Mouse (Mus musculus): ENCODE results near the gene Tshz3.

Tshz3 gene

DNA sequence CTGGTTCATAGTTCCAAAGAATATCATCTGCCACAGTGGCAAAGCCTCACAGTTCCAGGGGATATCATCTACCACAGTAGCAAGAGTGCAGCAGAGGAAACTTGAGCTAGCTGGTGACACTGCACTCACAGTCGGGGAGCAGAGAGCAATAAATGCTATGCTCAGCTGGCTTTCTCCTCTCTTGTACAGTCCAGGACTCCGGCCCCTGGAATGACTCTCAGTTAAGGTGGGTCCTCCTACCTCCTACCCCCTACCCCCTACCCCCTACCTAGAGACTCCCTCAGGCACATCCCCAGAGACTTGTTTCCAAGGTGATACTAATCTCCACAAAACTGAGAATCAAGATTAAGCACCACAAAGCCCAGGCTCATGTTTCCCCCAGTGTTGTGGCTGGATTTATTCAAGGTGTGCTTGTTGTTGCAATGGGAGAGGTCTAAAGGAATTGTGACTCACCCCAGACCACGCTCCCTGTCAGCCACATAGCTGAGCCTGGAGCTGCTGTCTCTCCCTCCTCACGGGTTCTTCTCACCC lies 86.4 kb downstream of the Tshz3 start:
- no peak for DNase-seq (ENCODE audit: low spot score in 2 of 2)

DNA sequence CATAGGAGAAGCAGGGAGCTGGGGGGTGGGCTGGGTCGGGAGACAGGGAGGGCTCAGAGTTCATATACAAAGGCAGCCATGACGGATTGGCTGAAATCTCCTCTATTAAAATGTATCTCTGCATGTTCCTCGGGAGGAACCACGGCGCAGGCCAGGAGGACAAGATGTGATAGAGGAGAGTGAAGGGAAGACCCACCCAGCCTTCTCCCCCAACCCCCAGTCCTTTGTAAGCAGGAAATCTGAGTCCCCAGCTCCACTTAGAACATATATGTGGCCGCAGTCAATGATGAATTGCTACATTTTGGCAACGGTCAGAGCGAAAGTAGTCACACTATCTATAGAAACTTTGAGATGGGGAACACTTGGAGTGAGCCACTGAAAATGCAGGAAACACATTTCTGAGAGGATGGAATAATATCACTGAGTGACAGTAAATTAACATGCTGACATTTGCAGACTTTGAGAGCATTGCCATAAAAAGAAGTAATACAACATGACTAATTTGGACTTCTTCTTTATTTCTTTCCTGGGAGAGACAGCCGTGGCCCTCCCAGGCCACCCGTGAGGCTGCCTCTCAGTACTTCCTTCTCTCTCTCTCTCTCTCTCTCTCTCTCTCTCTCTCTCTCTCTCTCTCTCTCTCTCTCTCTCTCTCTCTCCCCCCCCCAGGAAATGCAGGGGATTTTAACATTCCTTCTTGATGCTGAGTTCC lies 88.9 kb downstream of the Tshz3 start:
- DNase-seq (ENCODE audit: low spot score in 2 of 2) = no peak

DNA sequence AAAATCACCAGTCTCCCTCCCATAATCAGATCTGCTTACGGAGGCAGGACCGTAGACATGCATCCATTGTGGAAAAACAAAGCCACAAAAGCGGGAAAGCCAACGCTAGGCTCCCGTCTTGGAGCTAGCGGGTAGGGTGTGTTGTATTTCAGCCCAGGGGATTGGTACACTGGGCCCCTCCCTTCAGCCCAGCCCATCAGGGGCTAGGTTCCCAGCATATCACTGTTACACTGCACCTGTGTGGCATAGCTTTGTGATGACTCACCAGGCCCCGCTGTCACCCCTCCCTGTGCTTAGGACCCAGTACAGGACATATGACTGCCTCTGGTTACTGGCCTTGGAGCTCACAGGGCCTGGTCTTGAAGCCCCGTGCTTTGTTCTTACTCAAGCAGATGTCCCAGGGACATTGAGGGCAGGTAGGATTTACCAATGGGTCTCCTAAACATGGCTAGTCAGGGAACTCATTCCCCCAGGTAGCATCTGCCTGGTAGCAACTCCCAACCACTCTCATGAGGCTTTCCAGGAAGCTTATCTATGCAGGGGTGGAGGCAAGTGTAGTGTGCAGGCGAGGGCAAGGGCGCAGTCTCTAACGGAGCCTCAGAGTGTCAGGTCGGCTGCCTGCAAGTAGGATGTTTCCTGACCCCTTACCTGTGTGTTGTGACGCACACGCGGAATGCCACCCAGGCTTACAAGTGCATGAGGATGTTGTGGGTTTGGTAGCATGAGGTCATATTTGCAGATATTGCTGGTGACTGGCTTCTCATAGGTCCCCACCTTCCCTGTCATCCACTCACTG lies 98.7 kb downstream of the Tshz3 start:
- no peak for DNase-seq (ENCODE audit: low spot score in 2 of 2)

Data from spleen, postnatal 14 days (tissue).